Mouse (Mus musculus) kidney, embryonic 14.5 days (tissue): Measurements from ENCODE around the gene Slc36a2. TPM values are rescaled to one million over a fixed set of nuclear protein-coding genes. Genes with fewer than 3 reads are reported as not detected.

Experiments
- polyA plus RNA-seq: library from polyadenylated mRNA; unstranded; fragments of >200 nt; fragmentation: Nextera tagmentation; extraction: Ambion mirVana; gene quantifications from 2 replicates; pipeline ENCODE4 v1.2.1, GENCODE M21; 2014

The Slc36a2 gene
- polyA plus RNA-seq, 1 experiment from 2014 or later = 0.80 TPM

Other genes with a start within 250 kb of the Slc36a2 start
- gene Tnip1, start 222.2 kb downstream of the Slc36a2 start, polyA plus RNA-seq = 12.3 and 14.8 TPM in 2 replicates
- gene Anxa6, start 151.6 kb downstream of the Slc36a2 start, polyA plus RNA-seq = 125 and 174 TPM in 2 replicates
- gene Ccdc69, start 106.9 kb downstream of the Slc36a2 start, polyA plus RNA-seq = 3.5 and 3.6 TPM in 2 replicates
- gene Gm2a, start 87.0 kb downstream of the Slc36a2 start, polyA plus RNA-seq = 27.3 and 33.6 TPM in 2 replicates
- gene Slc36a3, start 33.4 kb downstream of the Slc36a2 start, polyA plus RNA-seq = not detected in 2 replicates
- gene Slc36a1, start 19.3 kb upstream of the Slc36a2 start, polyA plus RNA-seq = 2.1 and 2.2 TPM in 2 replicates
- gene Fat2, start 151.5 kb upstream of the Slc36a2 start, polyA plus RNA-seq = 0.04 and 0.16 TPM in 2 replicates
- gene Sparc, start 238.1 kb upstream of the Slc36a2 start, polyA plus RNA-seq = 817 and 919 TPM in 2 replicates